Mouse (Mus musculus) T-cell, adult 66 days (primary cell): ENCODE measurements around the gene Cntnap1. TPM values are rescaled to one million over a fixed set of nuclear protein-coding genes. Genes with fewer than 3 reads are reported as not detected.

Source experiments
- total RNA-seq, 2 experiments: library from RNA; stranded (reverse); gene quantifications; 3 replicates in 1 of 2; 4 replicates in 1 of 2; pipeline ENCODE4 v1.2.4; 2023

Gene Cntnap1
- total RNA-seq, result under 1 TPM; 0.24 to 0.44 TPM

GRCm38 (mm10) chr11:101170354-101170810 lies at the start of gene Cntnap1:
Cntnap1 (plus strand) TSS chr11:101170523.

GRCm38 (mm10) chr11:101155728-101156371 lies 14.5 kb upstream of the Cntnap1 start, which contains the start of gene Tubg2:
Tubg2 (plus strand) TSS chr11:101155907.

GRCm38 (mm10) chr11:101170811-101171610 lies 688 bp downstream of the Cntnap1 start, which contains the start of gene Plekhh3:
Plekhh3 (minus strand) TSS chr11:101171351.

GRCm38 (mm10) chr11:101174851-101175628 lies 4.7 kb downstream of the Cntnap1 start, which contains the start of gene Ccr10:
Ccr10 (minus strand) TSS chr11:101175443.

GRCm38 (mm10) chr11:101226065-101226701 lies 55.9 kb downstream of the Cntnap1 start, which contains the start of gene Ezh1:
Ezh1 (minus strand) TSS chr11:101226463.

Other genes with a start within 250 kb of the Cntnap1 start
- 100 to 1,000 TPM; 263 to 271 TPM for gene Stat3, start 231.0 kb upstream of the Cntnap1 start, total RNA-seq
- gene Cavin1, start 199.6 kb upstream of the Cntnap1 start, total RNA-seq, result under 1 TPM; 0.27 to 0.82 TPM
- gene Atp6v0a1, start 161.1 kb upstream of the Cntnap1 start, total RNA-seq, result 1 to 10 TPM; 2.2 to 4.0 TPM
- gene Naglu, start 100.5 kb upstream of the Cntnap1 start, total RNA-seq, result 10 to 100 TPM in 1 of 2 experiments, 1 to 10 TPM in 1; 8.9 to 17.3 TPM
- gene Hsd17b1, start 92.1 kb upstream of the Cntnap1 start, total RNA-seq, result 1 to 10 TPM; 1.3 to 1.7 TPM
- 10 to 100 TPM; 12.7 to 17.8 TPM for gene Coasy, start 88.0 kb upstream of the Cntnap1 start, total RNA-seq
- gene Mlx, start 83.2 kb upstream of the Cntnap1 start, total RNA-seq, result 10 to 100 TPM; 37.2 to 41.9 TPM
- gene Psmc3ip, start 75.1 kb upstream of the Cntnap1 start, total RNA-seq, result 1 to 10 TPM; 2.7 to 4.0 TPM
- 10 to 100 TPM; 80.7 to 89.4 TPM for gene Retreg3, start 50.6 kb upstream of the Cntnap1 start, total RNA-seq
- gene Tubg1, start 50.6 kb upstream of the Cntnap1 start, total RNA-seq, result 10 to 100 TPM; 16.2 to 19.9 TPM
- gene Tubg2, start 14.6 kb upstream of the Cntnap1 start, total RNA-seq, result 1 to 10 TPM; 2.3 to 2.7 TPM
- gene Plekhh3, start 828 bp downstream of the Cntnap1 start, total RNA-seq, result 1 to 10 TPM in 1 of 2 experiments, under 1 TPM in 1; 0.73 to 1.1 TPM
- 1 to 10 TPM in 1 of 2 experiments, under 1 TPM in 1; 0.44 to 1.5 TPM for gene Ccr10, start 4.9 kb downstream of the Cntnap1 start, total RNA-seq
- 10 to 100 TPM; 89.4 to 98.1 TPM for gene Ezh1, start 55.9 kb downstream of the Cntnap1 start, total RNA-seq
- not detected for gene Ramp2, start 75.5 kb downstream of the Cntnap1 start, total RNA-seq
- 10 to 100 TPM; 62.5 to 71.6 TPM for gene Vps25, start 83.2 kb downstream of the Cntnap1 start, total RNA-seq
- gene Wnk4, start 90.0 kb downstream of the Cntnap1 start, total RNA-seq, result 1 to 10 TPM; 1.2 to 1.8 TPM
- gene Cntd1, start 108.5 kb downstream of the Cntnap1 start, total RNA-seq, result not detected
- 10 to 100 TPM; 38.7 to 39.1 TPM for gene Coa3, start 108.6 kb downstream of the Cntnap1 start, total RNA-seq
- 100 to 1,000 TPM; 207 to 215 TPM for gene Becn1, start 131.8 kb downstream of the Cntnap1 start, total RNA-seq
- gene Psme3, start 145.7 kb downstream of the Cntnap1 start, total RNA-seq, result 100 to 1,000 TPM; 126 to 147 TPM
- gene Aoc2, start 154.5 kb downstream of the Cntnap1 start, total RNA-seq, result 10 to 100 TPM; 23.2 to 25.3 TPM
- 1 to 10 TPM in 1 of 2 experiments, under 1 TPM in 1; 0.73 to 1.1 TPM for gene Aoc3, start 160.1 kb downstream of the Cntnap1 start, total RNA-seq
- gene G6pc, start 197.0 kb downstream of the Cntnap1 start, total RNA-seq, result not detected
- gene Aarsd1, start 247.1 kb downstream of the Cntnap1 start, total RNA-seq, result 10 to 100 TPM; 23.3 to 30.8 TPM